Mouse (Mus musculus) forebrain, embryonic 11.5 days (tissue): ENCODE data around the gene Ttn. TPM values are rescaled to one million over a fixed set of nuclear protein-coding genes. Genes with fewer than 3 reads are reported as not detected.

ENCODE experiments used
- ATAC-seq: fragments of 200-750 bp; cut with Nextera tagmentation; replicated peaks from 2 replicates; pipeline ENCODE4 v1.8.0; 2017; ENCODE audit warnings: moderate TSS enrichment; ENCODE audit not compliant: low FRiP score
- DNase-seq: peaks from one replicate; pipeline ENCODE4 v3.0.0-alpha.2; 2017; ENCODE audit warnings: low spot score
- H3K27ac ChIP-seq: fragments of 300-500 bp; sonication (generic); 2 replicates; pipeline ENCODE4 v1.5.1; 2014; ENCODE audit warnings: low read depth, low read length
- H3K27me3 ChIP-seq: fragments of 300-500 bp; sonication (generic); 2 replicates; pipeline ENCODE4 v1.6.1; 2014; ENCODE audit warnings: mild to moderate bottlenecking, low read length, mixed read lengths; ENCODE audit not compliant: control insufficient read depth, insufficient read depth
- H3K36me3 ChIP-seq: fragments of 300-500 bp; sonication (generic); 2 replicates; pipeline ENCODE4 v1.6.1; 2014; ENCODE audit warnings: mild to moderate bottlenecking, low read length, moderate library complexity, mixed read lengths; ENCODE audit not compliant: control insufficient read depth, insufficient read depth
- H3K4me1 ChIP-seq: fragments of 300-500 bp; sonication (generic); replicated peaks from 2 replicates; pipeline ENCODE4 v1.6.1; 2014; ENCODE audit warnings: low read length, mixed read lengths; ENCODE audit not compliant: control insufficient read depth, insufficient read depth
- H3K4me2 ChIP-seq: fragments of 300-500 bp; sonication (generic); 2 replicates; pipeline ENCODE4 v1.6.1; 2014; ENCODE audit warnings: low read depth, mild to moderate bottlenecking, low read length, moderate library complexity, mixed read lengths; ENCODE audit not compliant: severe bottlenecking
- H3K4me3 ChIP-seq: fragments of 300-500 bp; sonication (generic); 2 replicates; pipeline ENCODE4 v1.5.1; 2014; ENCODE audit warnings: low read depth, low read length
- H3K9ac ChIP-seq: fragments of 300-500 bp; sonication (generic); 2 replicates; pipeline ENCODE4 v1.6.1; 2014; ENCODE audit warnings: low read length
- H3K9me3 ChIP-seq: fragments of 300-500 bp; sonication (generic); 2 replicates; pipeline ENCODE4 v1.6.1; 2016; ENCODE audit warnings: low read length, mixed read lengths; ENCODE audit not compliant: control insufficient read depth
- WGBS: fragments of 180-500 bp; shearing (Covaris S2); extraction: QIAGEN DNeasy Blood & Tissue Kit; methylation state at CpG from one replicate; pipeline ENCODE4 v1.1.7; 2014; 5-methylcytosine and 5-hydroxymethylcytosine counted together
- polyA plus RNA-seq: library from polyadenylated mRNA; unstranded; fragments of >200 nt; fragmentation: Nextera tagmentation; extraction: Ambion mirVana; gene quantifications from 2 replicates; pipeline ENCODE4 v1.2.1, GENCODE M21; 2014

Ttn gene
- polyA plus RNA-seq, 1 experiment from 2014 or later = 0.04 TPM

- Histone ChIP-seq H3K9me3 (no peaks in the 10 kb centered on the region), H3K4me3 (no peak overlapping the region), H3K9ac (no peak overlapping the region), H3K4me2 (no peak overlapping the region), H3K36me3 (no peaks in the 10 kb centered on the region), H3K27ac (no peak overlapping the region), H3K27me3 (no peaks in the 10 kb centered on the region), H3K4me1 (no peaks in the 10 kb centered on the region)
- DNase-seq = no peak
- WGBS = 84% methylated on average over 7 of the region's 7 CpGs
- no peak for ATAC-seq
Observed at GRCm38 (mm10) chr2:76949774-76950173, 32.6 kb downstream of the Ttn start.

GRCm38 (mm10) chr2:76938515-76938914, 43.8 kb downstream of the Ttn start:
- Histone ChIP-seq H3K4me1 (no peaks in the 10 kb centered on the region), H3K4me2 (no peak overlapping the region), H3K27me3 (no peaks in the 10 kb centered on the region), H3K4me3 (no peak overlapping the region), H3K9me3 (no peaks in the 10 kb centered on the region), H3K36me3 (no peaks in the 10 kb centered on the region), H3K9ac (no peak overlapping the region), H3K27ac (no peak overlapping the region)
- 67% methylated on average over 10 of the region's 10 CpGs for WGBS
- no peak for DNase-seq
- ATAC-seq = no peak

DNA sequence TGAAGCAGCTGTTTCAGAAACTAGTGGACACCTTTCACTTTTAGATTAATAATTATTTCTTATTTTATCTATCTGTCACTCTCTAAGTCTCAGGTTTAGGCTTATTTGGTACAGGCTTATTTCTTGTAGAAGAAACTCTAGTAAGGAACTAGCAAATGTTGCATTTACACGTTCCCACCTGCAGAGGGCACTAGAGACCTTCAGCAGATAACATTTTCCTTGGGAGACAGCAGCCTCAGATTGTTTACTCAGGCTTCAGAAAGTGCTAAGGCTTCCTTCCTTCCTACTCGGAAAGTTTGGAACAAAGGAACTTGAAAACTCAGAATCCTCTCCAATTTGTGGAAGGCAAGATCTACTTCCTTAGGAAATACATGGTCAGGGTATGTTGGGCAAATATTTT, 52.6 kb downstream of the Ttn start:
- no peaks in the 10 kb centered on the region for H3K27me3 ChIP-seq
- H3K4me1 ChIP-seq = no peaks in the 10 kb centered on the region
- no peak overlapping the region for H3K27ac ChIP-seq
- no peak overlapping the region for H3K4me3 ChIP-seq
- H3K9me3 ChIP-seq = no peaks in the 10 kb centered on the region
- WGBS = 10% methylated on average over 2 of the region's 2 CpGs
- no peak overlapping the region for H3K4me2 ChIP-seq
- no peak overlapping the region for H3K9ac ChIP-seq
- DNase-seq (peak; percentile 78), ATAC-seq (0 out of 2 replicates have a peak, but pooled peaks have one; percentile 33)
- no peaks in the 10 kb centered on the region for H3K36me3 ChIP-seq

DNA sequence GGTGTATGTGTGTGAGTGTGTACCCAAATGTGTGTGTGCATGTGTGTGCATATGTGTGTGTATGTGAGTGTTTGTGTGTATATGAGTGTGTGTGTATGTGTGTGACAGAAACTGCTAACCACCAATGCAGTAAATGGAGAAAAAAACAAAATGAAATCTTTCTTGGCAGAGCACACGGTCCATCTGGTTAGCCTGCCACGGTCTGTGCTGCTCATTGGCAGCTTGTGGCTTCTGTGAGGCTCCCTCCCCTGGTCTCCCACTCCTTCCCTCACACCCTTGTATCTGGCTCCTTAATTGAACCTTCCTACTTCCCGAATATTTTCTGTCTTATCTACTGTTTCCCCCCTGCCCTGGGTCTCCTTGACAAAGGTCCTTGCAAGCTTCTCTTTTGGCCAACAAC, 53.5 kb downstream of the Ttn start:
- Histone ChIP-seq H3K27me3 (no peaks in the 10 kb centered on the region), H3K36me3 (no peaks in the 10 kb centered on the region), H3K4me1 (no peaks in the 10 kb centered on the region), H3K4me2 (no peak overlapping the region), H3K4me3 (no peak overlapping the region), H3K9ac (no peak overlapping the region), H3K27ac (no peak overlapping the region), H3K9me3 (no peaks in the 10 kb centered on the region)
- 81% methylated on average over 3 of the region's 3 CpGs for WGBS
- ATAC-seq (no peak), DNase-seq (no peak)

- no peaks in the 10 kb centered on the region for H3K9me3 ChIP-seq
- no peak for ATAC-seq
- WGBS = 85% methylated on average over 7 of the region's 7 CpGs
- no peak overlapping the region for H3K9ac ChIP-seq
- H3K4me2 ChIP-seq = no peak overlapping the region
- no peak for DNase-seq
- no peaks in the 10 kb centered on the region for H3K27me3 ChIP-seq
- H3K27ac ChIP-seq = no peak overlapping the region
- H3K4me1 ChIP-seq = no peaks in the 10 kb centered on the region
- no peak overlapping the region for H3K4me3 ChIP-seq
- H3K36me3 ChIP-seq = no peaks in the 10 kb centered on the region
Observed at GRCm38 (mm10) chr2:76928298-76928697, 54.0 kb downstream of the Ttn start.

GRCm38 (mm10) chr2:76926927-76927326, 55.4 kb downstream of the Ttn start:
- no peak for DNase-seq
- H3K9me3 ChIP-seq = no peaks in the 10 kb centered on the region

GRCm38 (mm10) chr2:76914959-76915358, 67.4 kb downstream of the Ttn start:
- Histone ChIP-seq H3K27me3 (no peaks in the 10 kb centered on the region), H3K4me3 (no peak overlapping the region), H3K4me1 (no peaks in the 10 kb centered on the region), H3K9ac (no peak overlapping the region), H3K4me2 (no peak overlapping the region), H3K27ac (no peak overlapping the region), H3K9me3 (no peaks in the 10 kb centered on the region), H3K36me3 (no peaks in the 10 kb centered on the region)
- ATAC-seq = no peak
- WGBS = 90% methylated on average over 10 of the region's 10 CpGs
- DNase-seq = no peak

More at GRCm38 (mm10) chr2:76926927-76927326, 55.4 kb downstream of the Ttn start:
- H3K27me3 ChIP-seq = no peaks in the 10 kb centered on the region
- no peak overlapping the region for H3K4me3 ChIP-seq
- H3K4me1 ChIP-seq = no peaks in the 10 kb centered on the region
- H3K4me2 ChIP-seq = no peak overlapping the region
- WGBS = 81% methylated on average over 12 of the region's 12 CpGs
- no peak for ATAC-seq
- no peaks in the 10 kb centered on the region for H3K36me3 ChIP-seq
- no peak overlapping the region for H3K27ac ChIP-seq
- H3K9ac ChIP-seq = no peak overlapping the region

GRCm38 (mm10) chr2:76908705-76909457, 73.5 kb downstream of the Ttn start:
- no peak overlapping the region for H3K4me2 ChIP-seq
- ATAC-seq (no peak), DNase-seq (no peak)
- H3K27me3 ChIP-seq = no peaks in the 10 kb centered on the region
- H3K9ac ChIP-seq = no peak overlapping the region
- H3K4me3 ChIP-seq = no peak overlapping the region
- no peak overlapping the region for H3K27ac ChIP-seq
- H3K36me3 ChIP-seq = no peaks in the 10 kb centered on the region
- no peaks in the 10 kb centered on the region for H3K4me1 ChIP-seq
- WGBS = 86% methylated on average over 15 of the region's 15 CpGs
- H3K9me3 ChIP-seq = no peaks in the 10 kb centered on the region

DNA sequence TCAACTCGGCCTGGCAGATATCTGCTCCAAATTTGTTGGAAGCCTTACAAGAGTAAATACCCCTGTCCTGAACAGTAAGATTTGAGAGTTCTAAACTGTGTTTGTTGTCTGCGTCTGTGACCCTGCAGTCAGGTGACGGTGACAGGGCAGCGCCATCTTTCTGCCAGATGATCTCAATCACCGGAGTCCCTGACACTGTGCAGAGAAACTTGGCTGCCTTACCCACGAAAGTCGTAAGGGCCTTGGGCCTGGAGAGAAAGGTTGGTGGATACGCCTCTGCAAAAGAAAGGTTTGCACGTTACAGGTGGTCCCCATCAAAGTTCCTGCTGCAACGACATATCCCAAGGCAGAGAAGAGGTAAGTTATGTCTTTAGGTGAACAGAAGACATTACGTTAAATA, 79.0 kb downstream of the Ttn start:
- H3K27ac ChIP-seq = no peak overlapping the region
- no peaks in the 10 kb centered on the region for H3K4me1 ChIP-seq
- H3K4me3 ChIP-seq = no peak overlapping the region
- ATAC-seq = no peak
- no peaks in the 10 kb centered on the region for H3K36me3 ChIP-seq
- H3K9ac ChIP-seq = no peak overlapping the region
- H3K4me2 ChIP-seq = no peak overlapping the region
- no peaks in the 10 kb centered on the region for H3K27me3 ChIP-seq
- no peak for DNase-seq
- no peaks in the 10 kb centered on the region for H3K9me3 ChIP-seq
- 92% methylated on average over 11 of the region's 11 CpGs for WGBS
